Mouse (Mus musculus) kidney, adult 8-10 months (tissue): ENCODE results near the gene Tmem132e.

Source experiments
- DNase-seq, 2 experiments: peaks; one replicate each; pipeline ENCODE4 v3.0.0; 2022

Gene Tmem132e

GRCm38 (mm10) chr11:82434091-82434831, 45.6 kb downstream of the Tmem132e start:
- no peak for DNase-seq

DNA sequence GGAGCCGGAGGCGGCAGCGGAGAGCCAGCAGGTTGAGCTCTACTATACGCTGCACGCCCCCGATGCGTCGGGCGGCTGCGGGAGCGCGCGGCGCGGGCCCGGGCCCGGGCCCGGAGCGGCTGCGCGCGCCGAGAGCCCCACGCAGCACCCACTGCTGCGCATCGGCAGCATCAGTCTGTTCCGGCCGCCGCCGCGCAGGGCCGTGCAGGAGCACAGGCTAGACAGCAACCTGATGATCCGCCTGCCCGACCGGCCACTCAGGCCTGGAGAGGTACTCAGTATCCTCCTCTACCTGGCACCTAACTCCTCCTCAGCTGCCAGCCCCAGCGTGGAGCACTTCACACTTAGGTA, 46.1 kb downstream of the Tmem132e start:
- DNase-seq: no peak

DNA sequence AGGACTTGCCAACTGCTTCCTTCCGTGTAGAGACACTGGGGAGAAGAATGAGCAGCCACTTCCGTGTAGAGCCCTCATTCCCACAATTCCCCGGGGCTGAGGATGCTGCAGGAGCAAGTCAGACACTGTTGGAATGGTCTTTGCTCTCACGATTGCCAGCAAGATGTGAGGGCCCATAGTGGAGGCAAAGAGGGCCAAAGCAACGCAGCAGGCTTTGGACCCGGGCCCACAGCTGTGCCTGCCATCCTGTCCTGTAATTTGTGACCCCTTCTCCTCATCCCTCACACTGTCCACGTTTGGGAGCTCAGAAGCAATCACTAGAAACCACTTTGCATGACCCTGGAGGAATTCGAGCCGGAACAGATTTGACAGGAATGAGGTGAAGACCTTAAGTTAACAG, 59.8 kb downstream of the Tmem132e start:
- DNase-seq: no peak

DNA sequence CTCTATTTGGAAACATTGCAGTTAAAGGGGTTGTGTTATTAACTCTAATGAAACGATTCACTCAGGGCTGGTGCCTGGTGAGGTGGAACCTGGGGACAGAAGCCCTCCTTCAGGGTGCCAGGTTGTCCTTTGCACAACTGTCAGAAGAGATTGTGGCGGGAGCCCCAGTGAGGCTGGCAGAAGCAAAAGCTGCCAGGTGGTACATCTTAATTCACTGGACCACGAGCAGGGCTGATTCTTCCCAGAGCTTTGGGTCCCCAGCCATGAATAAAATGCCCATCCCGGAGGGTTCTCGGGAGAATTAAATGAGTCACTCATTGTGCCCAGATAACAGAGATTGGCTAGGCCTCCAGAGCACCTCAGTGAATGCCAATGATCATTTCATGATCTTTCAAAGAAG, 63.8 kb downstream of the Tmem132e start:
- no peak for DNase-seq

DNA sequence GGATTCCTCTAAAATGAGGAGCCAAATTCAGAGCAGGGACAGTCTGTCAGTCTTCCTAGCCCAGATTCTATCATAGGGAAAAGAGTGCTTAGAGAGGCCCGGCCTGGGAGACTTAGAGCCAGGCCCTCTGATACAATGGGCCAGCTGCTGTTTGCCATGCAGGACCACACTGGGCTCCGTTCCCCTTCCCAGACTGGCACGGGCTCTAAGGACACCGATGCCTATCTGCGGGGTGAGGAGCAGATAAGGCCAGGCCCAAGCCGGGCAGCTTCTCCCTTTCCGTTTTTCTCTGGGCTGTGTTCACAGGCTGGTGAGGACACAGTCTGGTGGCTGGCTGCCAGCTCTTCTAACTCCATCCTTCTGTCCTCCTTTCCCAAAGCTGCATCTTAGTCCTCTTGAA, 64.5 kb downstream of the Tmem132e start:
- no peak for DNase-seq

DNA sequence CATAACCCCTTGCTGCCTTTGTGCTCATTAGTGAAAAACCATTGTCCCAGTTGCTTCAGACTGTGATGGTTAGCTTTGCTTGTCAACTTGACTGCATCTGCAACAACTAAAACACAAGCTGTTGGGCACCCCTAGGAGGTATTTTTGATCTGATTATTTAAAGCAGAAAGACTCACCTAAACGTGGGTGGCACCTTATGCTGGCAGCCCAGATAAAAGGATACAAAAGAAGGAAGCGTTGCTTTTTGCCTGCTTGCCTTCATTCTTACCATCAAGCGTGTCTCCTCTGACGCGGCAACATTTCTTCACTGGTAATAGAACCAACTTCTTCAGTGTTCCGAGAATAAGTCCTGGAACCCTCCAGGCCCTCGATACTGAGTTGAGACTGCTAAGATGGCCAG, 72.6 kb downstream of the Tmem132e start:
- no peak for DNase-seq

DNA sequence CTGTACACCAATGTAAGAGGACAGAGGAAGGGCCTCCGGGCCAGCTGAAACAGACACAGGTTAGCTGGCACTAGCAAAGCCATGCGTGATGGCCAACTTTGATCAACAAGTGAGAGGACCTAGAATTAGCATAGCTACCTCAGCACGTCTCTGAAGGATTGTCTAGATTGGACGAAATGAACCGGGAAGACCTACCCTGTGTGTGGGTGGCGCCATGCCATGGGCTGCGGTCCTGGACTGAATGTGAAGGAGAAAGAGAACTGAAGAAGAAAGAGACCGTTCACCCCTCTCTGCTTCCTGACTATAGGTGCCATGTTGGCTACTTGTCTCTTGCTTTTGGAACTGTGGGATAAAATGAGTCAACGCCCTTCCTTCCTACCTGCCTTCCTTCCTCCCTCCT, 76.8 kb downstream of the Tmem132e start:
- no peak for DNase-seq

GRCm38 (mm10) chr11:82467218-82467617, 78.5 kb downstream of the Tmem132e start:
- no peak for DNase-seq

DNA sequence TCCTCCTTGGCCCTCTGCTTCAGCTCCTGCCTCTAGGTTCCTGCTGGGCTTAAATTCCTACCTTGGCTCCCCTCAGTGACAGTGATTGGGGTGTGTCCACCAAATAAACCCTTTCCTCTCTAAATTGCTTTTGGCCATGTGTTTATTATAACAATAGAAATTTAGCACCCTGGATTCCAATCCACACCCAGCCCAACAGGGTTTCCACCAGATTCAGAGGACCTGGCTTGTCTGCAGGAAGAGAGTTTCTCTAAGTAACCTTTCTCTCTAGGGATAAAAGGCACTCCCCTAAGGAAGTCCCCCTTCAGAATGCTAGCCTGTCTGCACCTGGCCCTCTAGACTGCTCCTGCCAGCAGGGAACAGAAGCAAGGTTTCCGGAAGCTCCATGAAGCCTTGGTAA, 82.4 kb downstream of the Tmem132e start:
- DNase-seq: no peak

DNA sequence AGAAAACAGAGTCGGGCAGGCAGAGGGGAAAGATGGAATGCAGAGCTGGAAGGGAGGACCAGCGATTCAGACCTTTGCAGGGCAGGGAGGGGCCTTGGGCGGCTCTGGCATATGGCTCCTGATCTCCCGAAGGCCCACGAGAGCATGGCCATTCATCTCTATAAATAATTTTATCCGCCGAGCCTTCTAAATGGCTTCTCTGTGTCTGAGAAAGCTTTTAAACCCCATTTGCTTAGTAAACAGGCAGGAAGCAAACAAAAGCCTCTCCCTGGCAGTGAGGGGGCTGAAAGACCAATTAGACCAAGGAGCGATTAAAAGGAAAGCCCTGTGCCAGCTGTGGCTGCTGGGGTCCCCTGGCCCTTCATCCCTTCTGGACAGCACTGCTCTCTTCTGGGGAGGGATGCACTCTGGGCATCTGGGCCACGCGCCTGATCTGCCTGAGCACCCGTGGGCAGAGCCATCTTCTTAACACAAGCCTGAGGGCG, 84.5 kb downstream of the Tmem132e start:
- no peak for DNase-seq

GRCm38 (mm10) chr11:82476092-82476491, 87.4 kb downstream of the Tmem132e start:
- no peak for DNase-seq

GRCm38 (mm10) chr11:82477412-82477811, 88.7 kb downstream of the Tmem132e start:
- DNase-seq: no peak

- DNase-seq: peak in 1 of 2 experiments; percentile 3
Observed at GRCm38 (mm10) chr11:82480941-82481340, 92.2 kb downstream of the Tmem132e start.

- DNase-seq: no peak
Observed at GRCm38 (mm10) chr11:82487359-82488086, 98.8 kb downstream of the Tmem132e start.

- DNase-seq: no peak
Observed at GRCm38 (mm10) chr11:82490896-82491295, 102.2 kb downstream of the Tmem132e start.
